Mouse (Mus musculus) forebrain, embryonic 13.5 days (tissue): Measurements from ENCODE around the gene Siah2. TPM values are rescaled to one million over a fixed set of nuclear protein-coding genes. Genes with fewer than 3 reads are reported as not detected.

Experiments
- ATAC-seq: fragments of 200-750 bp; cut with Nextera tagmentation; 2 replicates; pipeline ENCODE4 v1.8.0; 2017
- H3K27ac ChIP-seq: fragments of 300-500 bp; sonication (generic); 2 replicates; pipeline ENCODE4 v1.5.1; 2015; ENCODE audit warnings: inconsistent platforms, mild to moderate bottlenecking, moderate library complexity
- H3K27me3 ChIP-seq: fragments of 300-500 bp; sonication (generic); 2 replicates; pipeline ENCODE4 v1.6.1; 2015; ENCODE audit warnings: mild to moderate bottlenecking, inconsistent platforms
- H3K36me3 ChIP-seq: fragments of 300-500 bp; sonication (generic); 2 replicates; pipeline ENCODE4 v1.6.1; 2015; ENCODE audit warnings: mild to moderate bottlenecking, inconsistent platforms; ENCODE audit not compliant: poor library complexity, severe bottlenecking
- H3K4me1 ChIP-seq: fragments of 300-500 bp; sonication (generic); 2 replicates; pipeline ENCODE4 v1.6.1; 2015; ENCODE audit warnings: inconsistent platforms
- H3K4me2 ChIP-seq: fragments of 300-500 bp; sonication (generic); 2 replicates; pipeline ENCODE4 v1.6.1; 2015; ENCODE audit warnings: inconsistent platforms, mild to moderate bottlenecking, moderate library complexity
- H3K4me3 ChIP-seq: fragments of 300-500 bp; sonication (generic); 2 replicates; pipeline ENCODE4 v1.5.1; 2015; ENCODE audit warnings: mild to moderate bottlenecking, inconsistent platforms
- H3K9ac ChIP-seq: fragments of 300-500 bp; sonication (generic); 2 replicates; pipeline ENCODE4 v1.6.1; 2015; ENCODE audit warnings: mild to moderate bottlenecking, inconsistent platforms
- H3K9me3 ChIP-seq: fragments of 300-500 bp; sonication (generic); replicated peaks from 2 replicates; pipeline ENCODE4 v1.6.1; 2016; ENCODE audit warnings: inconsistent platforms
- WGBS: fragments of 180-500 bp; shearing (Covaris S2); methylation state at CpG from one replicate; pipeline ENCODE4 v1.1.7; 2015; 5-methylcytosine and 5-hydroxymethylcytosine counted together
- polyA plus RNA-seq: library from polyadenylated mRNA; unstranded; fragments of >200 nt; fragmentation: Nextera tagmentation; extraction: Ambion mirVana; gene quantifications from 2 replicates; pipeline ENCODE4 v1.2.1, GENCODE M21; 2015

Siah2 gene
- polyA plus RNA-seq, 1 experiment from 2014 or later, result 5.4 TPM

DNA sequence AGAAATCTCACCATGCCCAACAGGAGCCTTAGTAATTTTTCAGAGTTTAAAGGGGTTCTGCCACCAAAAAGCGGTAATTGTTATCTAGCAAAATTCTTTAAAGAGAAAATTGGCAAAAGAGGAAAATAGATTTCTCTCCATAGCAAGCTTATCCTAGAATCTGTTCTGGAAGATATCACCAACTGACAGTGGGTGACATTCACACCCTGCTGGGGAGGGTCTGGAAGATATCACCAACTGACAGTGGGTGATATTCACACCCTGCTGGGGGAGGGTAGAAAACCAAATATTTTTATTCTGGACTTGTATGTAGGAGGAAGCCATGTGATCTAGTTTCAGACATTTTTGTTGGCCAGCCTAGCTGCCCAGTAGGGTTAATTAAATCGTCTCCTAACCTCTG lies 24.5 kb upstream of the Siah2 start:
- Histone ChIP-seq H3K27me3 (no peaks in the 10 kb centered on the region), H3K4me3 (no peak overlapping the region), H3K36me3 (no peaks in the 10 kb centered on the region), H3K9me3 (no peaks in the 10 kb centered on the region), H3K4me2 (no peak overlapping the region), H3K27ac (no peak overlapping the region), H3K9ac (no peak overlapping the region), H3K4me1 (no peaks in the 10 kb centered on the region)
- WGBS, result 90% methylated on average over 2 of the region's 2 CpGs
- no peak for ATAC-seq

DNA sequence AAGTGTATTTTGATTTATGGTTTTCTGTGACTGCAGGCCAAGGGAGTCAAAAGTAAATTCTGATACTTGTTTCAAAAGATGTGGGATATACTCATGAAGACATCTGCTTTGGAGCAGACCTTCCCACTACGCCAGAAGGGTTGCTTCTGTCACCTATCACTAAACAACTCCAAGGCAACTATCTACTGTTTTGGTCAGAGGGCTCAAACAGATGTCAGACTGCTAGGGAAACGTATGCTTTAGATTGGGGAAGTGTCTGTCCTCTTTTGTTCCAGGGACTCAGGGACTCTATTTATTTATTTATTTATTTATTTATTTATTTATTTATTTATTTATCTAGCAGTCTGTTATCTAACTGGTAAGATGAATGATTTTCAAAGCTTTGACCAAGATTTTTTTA lies 22.6 kb upstream of the Siah2 start:
- ATAC-seq, result no peak
- H3K36me3 ChIP-seq, result no peaks in the 10 kb centered on the region
- no peaks in the 10 kb centered on the region for H3K27me3 ChIP-seq
- WGBS, result 81% methylated on average over 2 of the region's 2 CpGs
- H3K4me1 ChIP-seq, result no peaks in the 10 kb centered on the region
- no peak overlapping the region for H3K9ac ChIP-seq
- no peak overlapping the region for H3K27ac ChIP-seq
- no peak overlapping the region for H3K4me3 ChIP-seq
- H3K4me2 ChIP-seq, result no peak overlapping the region
- H3K9me3 ChIP-seq, result no peaks in the 10 kb centered on the region

GRCm38 (mm10) chr3:58714034-58714433 lies 21.8 kb upstream of the Siah2 start:
- ATAC-seq, result no peak
- 93% methylated on average over 2 of the region's 2 CpGs for WGBS
- H3K9me3 ChIP-seq, result no peaks in the 10 kb centered on the region
- no peak overlapping the region for H3K9ac ChIP-seq
- no peak overlapping the region for H3K4me2 ChIP-seq
- H3K4me3 ChIP-seq, result no peak overlapping the region
- H3K4me1 ChIP-seq, result no peaks in the 10 kb centered on the region
- H3K27ac ChIP-seq, result no peak overlapping the region
- no peaks in the 10 kb centered on the region for H3K27me3 ChIP-seq
- no peaks in the 10 kb centered on the region for H3K36me3 ChIP-seq

GRCm38 (mm10) chr3:58713191-58713590 lies 21.0 kb upstream of the Siah2 start:
- H3K9me3 ChIP-seq, result no peaks in the 10 kb centered on the region
- ATAC-seq, result no peak
- H3K27me3 ChIP-seq, result no peaks in the 10 kb centered on the region
- no peaks in the 10 kb centered on the region for H3K4me1 ChIP-seq
- H3K9ac ChIP-seq, result no peak overlapping the region
- 96% methylated on average over 4 of the region's 4 CpGs for WGBS
- H3K4me3 ChIP-seq, result no peak overlapping the region
- H3K27ac ChIP-seq, result no peak overlapping the region
- H3K4me2 ChIP-seq, result no peak overlapping the region
- H3K36me3 ChIP-seq, result no peaks in the 10 kb centered on the region

GRCm38 (mm10) chr3:58704547-58704946 lies 12.3 kb upstream of the Siah2 start:
- no peaks in the 10 kb centered on the region for H3K9me3 ChIP-seq
- H3K4me2 ChIP-seq, result no peak overlapping the region
- no peaks in the 10 kb centered on the region for H3K27me3 ChIP-seq
- ATAC-seq, result no peak
- H3K4me1 ChIP-seq, result no peaks in the 10 kb centered on the region
- no peaks in the 10 kb centered on the region for H3K36me3 ChIP-seq
- no peak overlapping the region for H3K27ac ChIP-seq
- 74% methylated on average over 4 of the region's 4 CpGs for WGBS
- H3K9ac ChIP-seq, result no peak overlapping the region
- no peak overlapping the region for H3K4me3 ChIP-seq

- H3K9me3 ChIP-seq, result no peaks in the 10 kb centered on the region
- 85% methylated on average over 9 of the region's 9 CpGs for WGBS
- H3K27ac ChIP-seq, result no peak overlapping the region
- H3K4me3 ChIP-seq, result no peak overlapping the region
- no peak overlapping the region for H3K4me2 ChIP-seq
- no peaks in the 10 kb centered on the region for H3K4me1 ChIP-seq
- no peak for ATAC-seq
- no peaks in the 10 kb centered on the region for H3K27me3 ChIP-seq
- no peaks in the 10 kb centered on the region for H3K36me3 ChIP-seq
- no peak overlapping the region for H3K9ac ChIP-seq
These were observed 11.5 kb upstream of the Siah2 start for GRCm38 (mm10) chr3:58703748-58704147.

DNA sequence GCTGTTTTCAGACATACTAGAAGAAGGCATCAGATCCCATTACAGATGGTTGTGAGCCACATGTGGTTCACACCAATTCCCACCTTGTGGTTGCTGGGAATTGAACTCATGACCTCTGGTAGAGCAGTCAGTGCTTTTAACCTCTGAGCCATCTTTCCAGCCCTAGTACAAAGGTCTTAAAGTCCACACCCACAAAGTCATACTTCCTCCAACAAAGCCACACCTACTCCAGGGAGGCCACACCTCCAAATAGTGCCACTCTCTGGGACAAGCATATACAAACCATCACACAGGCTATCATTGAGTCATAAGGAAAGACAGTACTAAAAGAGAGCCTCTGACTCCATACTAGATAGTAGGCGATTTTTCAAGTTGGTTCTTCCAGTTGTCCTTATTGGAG lies 10.1 kb upstream of the Siah2 start:
- H3K4me3 ChIP-seq, result no peak overlapping the region
- no peak for ATAC-seq
- no peak overlapping the region for H3K4me2 ChIP-seq
- no peaks in the 10 kb centered on the region for H3K27me3 ChIP-seq
- no peak overlapping the region for H3K9ac ChIP-seq
- H3K9me3 ChIP-seq, result no peaks in the 10 kb centered on the region
- no peaks in the 10 kb centered on the region for H3K36me3 ChIP-seq
- 94% methylated on average over 1 of the region's 1 CpGs for WGBS
- no peaks in the 10 kb centered on the region for H3K4me1 ChIP-seq
- no peak overlapping the region for H3K27ac ChIP-seq

- Histone ChIP-seq H3K27me3 (no peaks in the 10 kb centered on the region), H3K9me3 (no peaks in the 10 kb centered on the region), H3K4me3 (no peak overlapping the region), H3K4me2 (no peak overlapping the region), H3K4me1 (no peaks in the 10 kb centered on the region), H3K36me3 (no peaks in the 10 kb centered on the region), H3K9ac (no peak overlapping the region), H3K27ac (no peak overlapping the region)
- WGBS, result 74% methylated on average over 1 of the region's 1 CpGs
- no peak for ATAC-seq
These were observed 9.2 kb upstream of the Siah2 start for GRCm38 (mm10) chr3:58701441-58701840.

GRCm38 (mm10) chr3:58697926-58698325 lies 5.7 kb upstream of the Siah2 start:
- Histone ChIP-seq H3K4me3 (no peak overlapping the region), H3K36me3 (no peaks in the 10 kb centered on the region), H3K4me2 (no peak overlapping the region), H3K9ac (no peak overlapping the region), H3K4me1 (peaks cover under 1% of the 10 kb centered on the region; the same call in 1 of the 2 replicates), H3K27me3 (peaks cover 11% of the 10 kb centered on the region; the same call in 1 of the 2 replicates), H3K9me3 (no peaks in the 10 kb centered on the region), H3K27ac (no peak overlapping the region)
- 90% methylated on average over 4 of the region's 4 CpGs for WGBS
- no peak for ATAC-seq

GRCm38 (mm10) chr3:58696806-58697205 lies 4.6 kb upstream of the Siah2 start:
- no peak overlapping the region for H3K27ac ChIP-seq
- H3K4me1 ChIP-seq, result peaks cover 5% of the 10 kb centered on the region
- no peak overlapping the region for H3K9ac ChIP-seq
- H3K9me3 ChIP-seq, result no peaks in the 10 kb centered on the region
- no peak for ATAC-seq
- H3K4me3 ChIP-seq, result no peak overlapping the region
- no peaks in the 10 kb centered on the region for H3K36me3 ChIP-seq
- WGBS, result 65% methylated on average over 3 of the region's 3 CpGs
- H3K27me3 ChIP-seq, result peaks cover 11% of the 10 kb centered on the region; the same call in 1 of the 2 replicates
- no peak overlapping the region for H3K4me2 ChIP-seq

- Histone ChIP-seq H3K27ac (no peak overlapping the region), H3K4me2 (no peak overlapping the region), H3K9ac (no peak overlapping the region), H3K36me3 (no peaks in the 10 kb centered on the region), H3K9me3 (no peaks in the 10 kb centered on the region), H3K27me3 (peaks cover 11% of the 10 kb centered on the region; the same call in 1 of the 2 replicates), H3K4me1 (peaks cover 6% of the 10 kb centered on the region), H3K4me3 (no peak overlapping the region)
- no peak for ATAC-seq
- 69% methylated on average over 7 of the region's 7 CpGs for WGBS
These were observed 3.3 kb upstream of the Siah2 start for GRCm38 (mm10) chr3:58695507-58695906.

DNA sequence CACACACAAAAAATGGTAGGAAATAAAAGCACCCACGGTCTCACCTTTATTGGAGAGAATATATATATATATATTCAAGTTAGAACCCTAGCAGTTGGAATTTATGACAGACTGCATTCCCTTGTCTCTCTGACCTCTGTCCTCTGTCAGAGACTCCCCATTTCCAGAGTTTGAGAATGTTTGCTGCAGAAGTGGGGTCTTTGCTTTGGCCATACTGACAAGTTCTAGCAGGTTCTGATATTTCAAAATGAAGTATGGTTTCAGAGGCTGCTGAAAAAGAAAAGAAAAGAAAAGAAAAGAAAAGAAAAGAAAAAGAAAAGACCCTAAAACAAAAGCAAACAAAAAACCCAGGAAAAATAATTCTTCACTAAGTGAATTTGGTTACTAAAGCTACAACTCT lies 2.8 kb upstream of the Siah2 start:
- whole genome bisulfite sequencing, result 86% methylated on average over 1 of the region's 1 CpGs
- no peak for ATAC-seq
- Histone ChIP-seq H3K4me3 (no peak overlapping the region), H3K27ac (no peak overlapping the region), H3K9me3 (no peaks in the 10 kb centered on the region), H3K36me3 (no peaks in the 10 kb centered on the region), H3K9ac (no peak overlapping the region), H3K4me2 (no peak overlapping the region), H3K27me3 (peaks cover 11% of the 10 kb centered on the region; the same call in 1 of the 2 replicates), H3K4me1 (peaks cover 10% of the 10 kb centered on the region)

DNA sequence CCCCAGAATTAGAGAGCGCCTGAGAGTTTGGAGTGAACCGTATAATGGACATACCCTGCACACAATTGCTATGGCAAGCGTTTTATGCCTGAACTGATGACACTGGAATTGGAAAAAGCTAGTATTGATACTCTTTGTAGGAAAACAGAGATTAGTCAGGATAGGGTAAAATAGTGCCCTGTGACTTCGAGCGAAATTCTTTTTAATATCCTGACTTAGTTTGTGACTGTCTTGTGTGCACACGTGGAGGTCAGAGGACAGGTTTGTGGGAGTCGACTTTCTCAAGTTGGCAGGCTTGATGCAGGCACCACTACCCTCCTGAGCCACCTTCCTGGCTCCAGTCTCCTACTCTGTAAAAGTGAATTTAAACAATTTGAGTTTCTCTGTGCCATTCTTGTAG lies 1.1 kb upstream of the Siah2 start:
- Histone ChIP-seq H3K4me1 (peaks cover 22% of the 10 kb centered on the region), H3K4me2 (no peak overlapping the region), H3K4me3 (no peak overlapping the region), H3K27me3 (peaks cover 14% of the 10 kb centered on the region; the same call in 1 of the 2 replicates), H3K36me3 (no peaks in the 10 kb centered on the region), H3K27ac (no peak overlapping the region), H3K9me3 (no peaks in the 10 kb centered on the region), H3K9ac (no peak overlapping the region)
- 86% methylated on average over 7 of the region's 7 CpGs for WGBS
- ATAC-seq, result no peak
